Mouse (Mus musculus): Measurements from ENCODE around the gene Dclk1. TPM values are rescaled to one million over a fixed set of nuclear protein-coding genes. Genes with fewer than 3 reads are reported as not detected.
"Not testable (repeated sequence)": the region's sequence is repeated elsewhere in the genome, so short reads cannot be mapped to it uniquely, and the experiment has no call there.

Dclk1 gene
- total RNA-seq (2021): 1 to 10 TPM; 7.4 to 7.5 TPM
- long read RNA-seq, experiment 1: 0 reads
- long read RNA-seq, experiment 2: 0 reads

GRCm38 (mm10) chr3:55241730-55242421 lies at the start of gene Dclk1:
Gene Dclk1, plus strand, starts transcription at chr3:55242364.
- intact Hi-C loops (cut with DNase I): no loop called here

GRCm38 (mm10) chr3:55193351-55193750 lies 48.8 kb upstream of the Dclk1 start:
- intact Hi-C loops (cut with DNase I): no loop called here
- DNase-seq: no peak

More at GRCm38 (mm10) chr3:55241730-55242421, at the start of gene Dclk1:
- peak; percentile 51 to 54 for DNase-seq

DNA sequence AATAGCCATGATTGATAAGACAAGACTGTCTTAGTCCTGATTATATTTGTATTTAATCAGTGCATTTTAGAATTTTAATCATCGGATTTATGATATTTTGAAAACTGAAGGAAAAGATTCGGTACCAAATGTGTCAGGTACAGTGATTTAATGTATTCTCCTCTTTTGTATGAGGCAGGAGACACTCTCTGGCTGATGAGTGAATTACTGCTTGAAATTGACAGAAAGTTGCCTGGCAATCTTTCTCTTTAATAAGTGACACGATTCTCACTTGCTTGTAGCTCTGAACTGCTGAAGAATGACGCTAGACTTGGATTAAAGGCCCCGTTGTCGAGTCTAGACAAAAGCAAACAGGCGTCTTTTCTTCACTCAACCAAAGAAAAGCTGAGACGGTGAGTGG lies 47.4 kb upstream of the Dclk1 start:
- intact Hi-C loops (cut with DNase I): no loop called here
- no peak for DNase-seq

- peak; percentile 13 to 26 for DNase-seq
- intact Hi-C loops (cut with DNase I): no loop called here
Observed at GRCm38 (mm10) chr3:55195581-55196327, 46.4 kb upstream of the Dclk1 start.

DNA sequence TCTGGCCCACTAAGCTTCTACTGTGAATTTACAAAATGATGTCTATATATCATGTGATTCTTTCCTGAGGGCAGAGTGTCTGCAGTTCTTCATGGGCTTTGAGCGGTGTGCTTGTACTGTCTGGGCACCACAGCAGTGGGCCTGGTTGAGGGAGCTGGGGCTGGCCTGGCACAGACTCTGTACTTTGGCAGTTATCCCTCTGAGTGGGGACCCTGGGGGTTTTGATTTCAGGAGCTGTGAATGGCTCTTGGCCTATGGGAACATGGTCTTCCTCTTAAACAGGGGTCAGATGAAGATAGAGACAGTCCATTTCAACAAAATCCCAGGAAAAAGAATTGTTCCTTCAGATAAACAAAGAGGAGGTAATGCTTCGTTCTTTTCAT lies 45.8 kb upstream of the Dclk1 start:
- intact Hi-C loops (cut with DNase I): no loop called here
- DNase-seq: no peak

GRCm38 (mm10) chr3:55203621-55204020 lies 38.5 kb upstream of the Dclk1 start:
- DNase-seq; intact Hi-C loops (cut with DNase I): not testable (repeated sequence)

GRCm38 (mm10) chr3:55206413-55206812 lies 35.8 kb upstream of the Dclk1 start:
- intact Hi-C loops (cut with DNase I): no loop called here
- no peak for DNase-seq

DNA sequence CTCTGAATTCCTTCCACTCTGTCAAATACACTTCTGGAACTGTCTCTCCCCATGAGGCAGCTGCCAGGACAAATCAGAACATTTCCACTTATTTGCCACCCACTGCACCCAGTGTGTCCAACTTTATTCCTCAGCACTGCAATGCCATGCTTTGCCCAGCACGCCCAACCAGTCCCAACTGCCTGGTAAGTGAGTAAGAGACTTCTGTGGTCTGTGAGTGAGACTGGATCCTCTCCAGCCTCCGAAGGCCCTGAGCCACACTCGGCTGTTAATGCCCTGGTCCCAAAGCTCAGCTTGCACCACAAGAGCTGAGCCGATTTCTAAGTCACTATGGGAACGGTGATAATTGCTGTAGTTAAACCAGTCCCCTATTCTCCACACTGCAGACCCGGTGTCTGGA lies 34.5 kb upstream of the Dclk1 start:
- intact Hi-C loops (cut with DNase I): no loop called here
- DNase-seq: no peak

GRCm38 (mm10) chr3:55212254-55212653 lies 29.9 kb upstream of the Dclk1 start:
- intact Hi-C loops (cut with DNase I): no loop called here
- no peak for DNase-seq

DNA sequence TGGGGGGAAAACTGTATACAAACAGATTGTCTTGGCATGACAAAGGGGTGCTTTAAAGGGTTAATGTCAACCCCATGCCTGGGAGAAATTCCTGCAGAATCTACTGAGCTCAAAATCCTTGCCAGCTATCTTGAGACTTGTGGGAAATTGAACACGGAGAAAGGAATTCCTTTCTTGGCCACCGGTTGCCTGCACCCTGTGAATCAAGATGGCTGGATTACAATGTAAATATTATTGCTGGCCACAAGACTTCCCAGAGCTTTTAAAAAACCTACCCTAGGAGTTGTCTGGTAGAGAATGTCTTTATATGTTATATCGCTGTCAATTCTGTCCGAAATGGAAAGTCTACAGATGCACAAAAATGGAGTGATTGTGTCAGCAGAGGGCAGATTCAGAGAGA lies 28.4 kb upstream of the Dclk1 start:
- no peak for DNase-seq
- intact Hi-C loops (cut with DNase I): no loop called here

- intact Hi-C loops (cut with DNase I): no loop called here
Observed at GRCm38 (mm10) chr3:55214413-55214812, 27.8 kb upstream of the Dclk1 start.

GRCm38 (mm10) chr3:55222502-55222901 lies 19.7 kb upstream of the Dclk1 start:
- intact Hi-C loops (cut with DNase I): no loop called here
- DNase-seq: no peak

More at GRCm38 (mm10) chr3:55214413-55214812, 27.8 kb upstream of the Dclk1 start:
- no peak for DNase-seq

GRCm38 (mm10) chr3:55223862-55224261 lies 18.3 kb upstream of the Dclk1 start:
- DNase-seq: no peak
- intact Hi-C loops (cut with DNase I): no loop called here

DNA sequence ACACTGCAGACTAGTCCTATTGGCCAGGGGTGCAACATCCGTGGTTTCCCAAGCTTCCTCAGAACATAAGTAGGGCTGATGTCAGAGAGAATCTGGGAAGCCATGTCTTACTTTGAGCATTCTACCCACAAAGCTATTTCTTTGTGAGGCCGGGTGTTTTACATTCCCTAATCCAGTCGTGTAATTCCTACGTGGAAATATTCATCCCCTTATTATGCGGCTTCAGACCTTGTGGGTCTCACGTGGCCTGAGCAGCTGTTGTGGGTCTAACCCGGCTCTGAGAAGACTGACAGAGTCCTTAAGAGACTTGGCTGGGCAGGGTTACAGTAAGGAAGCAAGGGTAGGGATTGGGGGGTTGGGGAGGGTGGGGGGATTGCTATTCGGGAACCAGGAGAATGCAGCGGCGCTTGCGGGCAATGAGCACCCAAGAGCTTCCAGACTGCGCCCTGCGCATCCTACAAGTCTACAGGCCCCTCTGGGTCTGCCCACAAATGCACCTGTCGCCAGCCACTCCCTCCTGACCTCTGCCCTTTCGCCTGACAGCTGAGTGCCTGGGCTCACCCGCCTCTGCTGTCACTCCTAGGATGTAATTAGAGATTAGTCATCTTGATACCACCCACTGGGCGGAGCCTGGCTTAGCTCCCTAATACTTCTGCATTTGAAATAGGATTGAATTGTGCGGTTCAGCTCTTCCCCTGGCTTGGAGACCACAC lies 15.5 kb upstream of the Dclk1 start:
- DNase-seq: no peak
- intact Hi-C loops (cut with DNase I): no loop called here

- intact Hi-C loops (cut with DNase I): no loop called here
- DNase-seq: no peak
Observed at GRCm38 (mm10) chr3:55227214-55227581, 15.0 kb upstream of the Dclk1 start.

GRCm38 (mm10) chr3:55242422-55243055 lies 375 bp downstream of the Dclk1 start:
- intact Hi-C loops (cut with DNase I): no loop called here
- peak; percentile 80 to 83 for DNase-seq

DNA sequence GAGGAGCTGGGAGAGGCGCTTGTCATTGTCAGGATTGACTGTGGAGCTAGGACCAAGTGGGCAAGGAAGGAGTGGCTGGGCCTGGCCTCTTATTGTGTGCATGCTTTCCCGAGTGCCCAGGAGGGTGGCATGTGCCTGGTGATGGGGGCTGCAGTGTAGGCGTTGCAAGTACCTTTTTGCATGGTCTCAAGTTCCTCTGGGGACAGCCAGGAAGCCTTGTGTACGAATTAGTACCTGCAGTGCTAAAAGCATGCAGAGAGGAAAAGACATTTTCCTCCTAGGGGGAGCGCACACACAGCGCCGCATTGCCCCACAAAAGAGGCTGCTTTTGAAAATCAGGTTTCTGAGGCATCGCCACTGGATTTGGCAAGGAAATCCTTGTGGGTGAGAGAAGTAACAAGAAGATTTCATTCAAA lies 900 bp downstream of the Dclk1 start:
- intact Hi-C loops (cut with DNase I): no loop called here

DNA sequence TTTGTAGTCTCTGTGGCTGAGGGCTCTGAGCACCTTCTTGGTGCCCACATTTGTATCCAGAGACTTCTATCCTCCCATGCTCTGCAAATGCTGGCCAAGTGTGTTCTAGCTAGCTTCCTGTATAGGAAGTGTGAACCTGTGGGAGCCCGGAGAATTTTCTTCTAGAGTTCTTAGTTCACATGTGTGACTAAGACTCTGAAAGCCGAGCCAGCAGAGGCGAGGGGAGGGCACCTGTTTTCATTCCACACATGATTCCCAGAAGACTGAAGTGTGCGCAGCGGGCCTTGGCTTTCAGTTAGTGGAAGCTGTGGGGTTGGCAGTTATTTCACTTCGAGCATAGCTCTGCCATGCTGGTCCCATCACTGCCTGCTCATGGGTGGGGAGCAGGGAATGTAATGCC lies 1.9 kb downstream of the Dclk1 start:
- DNase-seq: no peak

More for the DNA sequence above, 900 bp downstream of the Dclk1 start:
- DNase-seq: no peak

GRCm38 (mm10) chr3:55246618-55247272 lies 4.6 kb downstream of the Dclk1 start:
- no peak for DNase-seq
- intact Hi-C loops (cut with DNase I): no loop called here

More for the DNA sequence above, 1.9 kb downstream of the Dclk1 start:
- intact Hi-C loops (cut with DNase I): no loop called here

DNA sequence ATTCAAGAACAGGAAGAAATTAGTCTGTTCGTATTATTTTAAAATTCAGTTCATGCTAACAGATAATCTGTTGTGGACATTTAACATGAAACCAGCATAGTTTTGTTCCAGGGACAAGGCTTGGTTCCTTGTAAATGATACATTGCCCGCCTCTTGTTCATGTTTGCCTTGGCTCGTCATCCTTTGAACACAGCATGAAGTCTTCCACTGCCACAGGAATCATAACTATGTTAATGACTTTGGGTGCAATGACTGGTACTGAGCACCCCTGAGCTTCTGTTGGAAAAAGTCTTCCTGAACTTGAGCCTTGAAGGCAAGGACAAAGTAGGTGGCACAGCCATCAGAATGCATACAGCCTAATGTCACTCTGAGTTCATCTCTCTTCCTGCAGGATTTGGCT lies 5.9 kb downstream of the Dclk1 start:
- intact Hi-C loops (cut with DNase I): no loop called here
- no peak for DNase-seq
